Mouse (Mus musculus): ENCODE results near the gene Ggps1. TPM values are rescaled to one million over a fixed set of nuclear protein-coding genes. Genes with fewer than 3 reads are reported as not detected.
"Not testable (repeated sequence)": the region's sequence is repeated elsewhere in the genome, so short reads cannot be mapped to it uniquely, and the experiment has no call there.

The Ggps1 gene
- polyA plus RNA-seq, 1 experiment from 2014 or later = 97.1 TPM

GRCm38 (mm10) chr13:14044521-14044920 is 18.8 kb downstream of the Ggps1 start:
- Histone ChIP-seq H3K9ac (replicated peaks; ENCODE audit: low read length) (no peak overlapping the region), H3K4me1 (ENCODE audit: control insufficient read depth, insufficient read depth, low read length) (peaks cover 4% of the 10 kb centered on the region), H3K27ac (replicated peaks; ENCODE audit: low read depth, low read length) (no peak overlapping the region), H3K27me3 (ENCODE audit: control insufficient read depth, insufficient read depth, low read length) (no peaks in the 10 kb centered on the region), H3K4me2 (ENCODE audit: low read length) (no peak overlapping the region), H3K4me3 (replicated peaks; ENCODE audit: low read depth, low read length) (no peak overlapping the region), H3K9me3 (ENCODE audit: control insufficient read depth, low read length) (no peaks in the 10 kb centered on the region), H3K36me3 (ENCODE audit: control insufficient read depth, insufficient read depth, low read length) (peaks cover 20% of the 10 kb centered on the region)
- WGBS = 77% methylated on average over 2 of the region's 2 CpGs
- ATAC-seq (ENCODE audit: low FRiP score, low TSS enrichment) (no peak), DNase-seq (no peak)

DNA sequence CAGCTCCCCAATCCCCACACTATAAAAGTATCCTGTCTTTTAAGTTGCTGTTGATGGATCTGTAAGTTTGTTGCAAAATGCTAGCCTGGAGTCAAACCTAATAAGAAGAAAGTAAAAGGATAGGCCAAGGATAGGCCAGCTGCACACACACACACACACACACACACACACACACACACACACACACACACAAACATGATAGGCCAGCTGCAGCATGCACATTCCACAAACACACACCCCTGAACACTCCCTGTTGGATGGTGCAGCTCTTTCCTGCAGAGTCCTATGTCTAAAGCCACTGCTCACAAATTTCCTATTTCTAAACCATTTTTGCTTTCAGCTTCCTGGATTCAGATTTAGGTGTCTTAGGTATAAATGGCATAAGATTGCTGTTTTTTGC is 19.4 kb downstream of the Ggps1 start:
- Histone ChIP-seq H3K4me3 (replicated peaks; ENCODE audit: low read depth, low read length) (no peak overlapping the region), H3K9me3 (ENCODE audit: control insufficient read depth, low read length) (no peaks in the 10 kb centered on the region), H3K36me3 (ENCODE audit: control insufficient read depth, insufficient read depth, low read length) (peaks cover 14% of the 10 kb centered on the region), H3K27me3 (ENCODE audit: control insufficient read depth, insufficient read depth, low read length) (no peaks in the 10 kb centered on the region), H3K27ac (replicated peaks; ENCODE audit: low read depth, low read length) (no peak overlapping the region), H3K4me1 (ENCODE audit: control insufficient read depth, insufficient read depth, low read length) (peaks cover 4% of the 10 kb centered on the region), H3K9ac (replicated peaks; ENCODE audit: low read length) (no peak overlapping the region), H3K4me2 (ENCODE audit: low read length) (no peak overlapping the region)
- DNase-seq (no peak), ATAC-seq (ENCODE audit: low FRiP score, low TSS enrichment) (no peak)

DNA sequence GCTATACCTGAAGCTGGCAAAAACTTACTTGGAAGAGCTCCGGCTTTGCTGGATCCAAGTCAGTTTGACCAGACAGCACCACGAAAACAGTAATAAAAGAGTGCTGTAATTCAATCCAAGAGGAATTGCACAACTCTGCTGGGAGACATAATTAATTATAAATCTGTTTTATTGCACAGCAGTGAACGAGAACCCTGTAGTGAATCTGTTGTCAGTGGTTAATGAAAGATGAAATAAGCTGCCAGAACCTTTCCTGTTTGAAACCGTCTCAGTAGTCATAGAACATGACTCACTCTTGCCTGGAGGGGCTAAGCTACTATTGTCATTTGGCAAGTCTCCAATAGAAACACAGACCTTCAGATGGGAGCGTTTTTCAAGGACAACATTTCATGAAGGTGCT is 23.1 kb downstream of the Ggps1 start:
- 64% methylated on average over 5 of the region's 5 CpGs for WGBS
- no peaks in the 10 kb centered on the region for H3K36me3 ChIP-seq (ENCODE audit: control insufficient read depth, insufficient read depth, low read length)
- H3K4me2 ChIP-seq (ENCODE audit: low read length) = peak overlapping the region; percentile 85
- ATAC-seq (ENCODE audit: low FRiP score, low TSS enrichment) = no peak
- peak overlapping the region; percentile 71 for H3K9ac ChIP-seq (replicated peaks; ENCODE audit: low read length)
- H3K27me3 ChIP-seq (ENCODE audit: control insufficient read depth, insufficient read depth, low read length) = no peaks in the 10 kb centered on the region
- peak; percentile 9 for DNase-seq
- H3K4me3 ChIP-seq (replicated peaks; ENCODE audit: low read depth, low read length) = peak overlapping the region; percentile 61
- H3K27ac ChIP-seq (replicated peaks; ENCODE audit: low read depth, low read length) = peak overlapping the region; percentile 96; the same call in 1 of the 2 replicates
- peaks cover 9% of the 10 kb centered on the region for H3K4me1 ChIP-seq (ENCODE audit: control insufficient read depth, insufficient read depth, low read length)
- no peaks in the 10 kb centered on the region for H3K9me3 ChIP-seq (ENCODE audit: control insufficient read depth, low read length)

DNA sequence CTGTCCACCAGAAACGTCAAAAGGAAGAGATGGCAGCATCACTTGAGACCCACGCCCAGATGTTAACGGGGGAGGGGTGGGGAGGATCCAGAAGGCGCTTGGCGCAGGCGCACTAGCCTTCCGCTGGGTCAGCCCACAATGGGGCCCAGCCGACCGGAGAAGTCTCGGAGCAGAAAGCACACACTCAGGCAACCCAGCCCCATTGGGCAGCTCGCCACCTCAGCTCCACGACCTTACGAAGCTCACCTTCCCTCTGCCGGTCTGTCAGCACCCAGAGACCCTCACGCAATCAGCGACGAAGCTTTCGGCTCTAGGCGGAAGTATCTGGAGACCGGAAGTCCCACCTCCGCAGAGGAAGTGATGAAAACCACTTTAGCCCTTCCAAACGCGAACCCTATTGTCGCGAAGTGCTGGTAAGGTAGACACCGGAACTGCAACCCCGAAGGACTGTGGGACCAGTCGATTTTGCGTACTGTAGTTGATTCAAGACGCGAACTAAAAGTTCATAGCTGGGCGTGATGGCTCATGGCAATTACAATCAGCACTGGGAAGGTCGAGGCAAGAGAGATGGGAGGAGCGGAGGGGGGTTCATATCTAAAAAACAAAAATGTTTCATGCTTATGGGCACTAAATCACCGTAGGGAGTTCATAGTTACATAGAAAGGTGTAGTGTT is 23.9 kb downstream of the Ggps1 start, which contains the start of gene Tbce:
Gene Tbce, minus strand, starts transcription at position 347 of the 674 bp plus-strand sequence.
- DNase-seq (peak; percentile 97), ATAC-seq (ENCODE audit: low FRiP score, low TSS enrichment) (peak; percentile 97)
- no peaks in the 10 kb centered on the region for H3K9me3 ChIP-seq (ENCODE audit: control insufficient read depth, low read length)
- no peaks in the 10 kb centered on the region for H3K27me3 ChIP-seq (ENCODE audit: control insufficient read depth, insufficient read depth, low read length)
- H3K9ac ChIP-seq (replicated peaks; ENCODE audit: low read length) = peak within 1 kb of the TSS; percentile 71
- peaks cover 9% of the 10 kb centered on the region for H3K4me1 ChIP-seq (ENCODE audit: control insufficient read depth, insufficient read depth, low read length)
- peak within 1 kb of the TSS; percentile 85 for H3K4me2 ChIP-seq (ENCODE audit: low read length)
- H3K27ac ChIP-seq (replicated peaks; ENCODE audit: low read depth, low read length) = peak within 1 kb of the TSS; percentile 96
- H3K36me3 ChIP-seq (ENCODE audit: control insufficient read depth, insufficient read depth, low read length) = no peaks in the 10 kb centered on the region
- peak within 1 kb of the TSS; percentile 61 for H3K4me3 ChIP-seq (replicated peaks; ENCODE audit: low read depth, low read length)
- under 1% methylated on average over 35 of the region's 35 CpGs for WGBS

GRCm38 (mm10) chr13:14038911-14039291 is 24.4 kb downstream of the Ggps1 start:
- peak; percentile 60 for ATAC-seq (ENCODE audit: low FRiP score, low TSS enrichment)
- peak overlapping the region; percentile 96 for H3K27ac ChIP-seq (replicated peaks; ENCODE audit: low read depth, low read length)
- peak overlapping the region; percentile 71 for H3K9ac ChIP-seq (replicated peaks; ENCODE audit: low read length)
- peaks cover 9% of the 10 kb centered on the region for H3K4me1 ChIP-seq (ENCODE audit: control insufficient read depth, insufficient read depth, low read length)
- peak; percentile 29 for DNase-seq
- H3K4me3 ChIP-seq (replicated peaks; ENCODE audit: low read depth, low read length) = peak overlapping the region; percentile 61
- H3K4me2 ChIP-seq (ENCODE audit: low read length) = peak overlapping the region; percentile 85
- no peaks in the 10 kb centered on the region for H3K27me3 ChIP-seq (ENCODE audit: control insufficient read depth, insufficient read depth, low read length)
- H3K9me3 ChIP-seq (ENCODE audit: control insufficient read depth, low read length) = no peaks in the 10 kb centered on the region
- 0 out of 2 replicates have a peak, but pooled peaks cover 2% of the 10 kb centered on the region for H3K36me3 ChIP-seq (ENCODE audit: control insufficient read depth, insufficient read depth, low read length)
- WGBS = 1% methylated on average over 8 of the region's 8 CpGs

DNA sequence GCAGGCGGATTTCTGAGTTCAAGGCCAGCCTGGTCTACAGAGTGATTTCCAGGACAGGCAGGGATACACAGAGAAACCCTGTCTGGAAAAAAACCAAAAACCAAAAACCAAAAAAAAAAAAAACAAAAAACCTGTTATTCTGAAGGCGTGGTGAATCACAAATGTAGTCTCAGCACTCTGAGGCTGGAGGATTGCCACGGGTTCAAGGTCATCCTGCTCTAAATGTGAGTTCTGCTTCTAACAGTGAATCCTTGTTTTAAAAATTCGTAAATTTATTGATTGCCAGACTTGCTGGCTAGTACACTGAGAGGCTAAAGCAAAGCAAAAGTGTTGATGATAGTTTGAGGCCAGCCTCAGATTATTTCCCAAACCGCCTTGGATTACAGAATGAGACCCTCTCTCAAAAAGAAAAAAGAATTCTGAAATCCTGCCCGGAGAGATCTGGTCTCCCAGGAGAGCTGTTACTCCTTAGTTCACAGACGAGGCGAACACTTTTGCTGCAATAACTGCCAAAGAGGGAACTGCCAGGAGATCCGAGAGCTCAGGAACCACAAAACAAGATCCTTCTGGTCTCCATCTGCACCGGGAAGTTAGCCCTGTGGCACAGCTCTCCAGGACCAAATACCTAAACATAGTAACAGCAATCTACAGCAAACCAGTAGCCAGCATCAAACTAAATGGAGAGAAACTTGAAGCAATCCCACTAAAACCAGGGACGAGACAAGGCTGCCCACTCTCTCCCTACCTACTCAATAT is 27.2 kb downstream of the Ggps1 start:
- no peak for DNase-seq
- Histone ChIP-seq H3K27ac (replicated peaks; ENCODE audit: low read depth, low read length) (no peak overlapping the region), H3K4me3 (replicated peaks; ENCODE audit: low read depth, low read length) (no peak overlapping the region), H3K9me3 (ENCODE audit: control insufficient read depth, low read length) (no peaks in the 10 kb centered on the region), H3K4me1 (ENCODE audit: control insufficient read depth, insufficient read depth, low read length) (peaks cover 9% of the 10 kb centered on the region), H3K27me3 (ENCODE audit: control insufficient read depth, insufficient read depth, low read length) (no peaks in the 10 kb centered on the region), H3K9ac (replicated peaks; ENCODE audit: low read length) (no peak overlapping the region), H3K4me2 (ENCODE audit: low read length) (no peak overlapping the region), H3K36me3 (ENCODE audit: control insufficient read depth, insufficient read depth, low read length) (0 out of 2 replicates have a peak, but pooled peaks cover 2% of the 10 kb centered on the region)
- ATAC-seq (ENCODE audit: low FRiP score, low TSS enrichment) = no peak
- WGBS = 96% methylated on average over 11 of the region's 11 CpGs

DNA sequence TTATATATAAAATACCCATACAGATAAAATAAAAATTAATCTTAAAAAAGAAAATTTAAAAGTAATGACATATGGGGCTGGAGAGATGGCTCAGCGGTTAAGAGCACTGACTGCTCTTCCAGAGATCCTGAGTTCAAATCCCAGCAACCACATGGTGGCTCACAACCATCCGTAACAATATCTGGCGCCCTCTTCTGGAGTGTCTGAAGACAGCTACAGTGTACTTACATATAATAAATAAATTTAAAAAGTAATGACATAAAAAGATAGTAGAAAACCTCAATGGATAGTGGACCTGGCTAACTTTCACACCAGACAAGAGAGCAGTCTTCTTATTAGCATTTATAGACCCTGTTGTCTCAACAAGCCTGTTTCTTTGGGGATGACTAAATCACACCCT is 27.9 kb downstream of the Ggps1 start:
- not testable (repeated sequence) for H3K27me3 ChIP-seq (ENCODE audit: control insufficient read depth, insufficient read depth, low read length); ATAC-seq (ENCODE audit: low FRiP score, low TSS enrichment)
- 93% methylated on average over 3 of the region's 3 CpGs for WGBS

DNA sequence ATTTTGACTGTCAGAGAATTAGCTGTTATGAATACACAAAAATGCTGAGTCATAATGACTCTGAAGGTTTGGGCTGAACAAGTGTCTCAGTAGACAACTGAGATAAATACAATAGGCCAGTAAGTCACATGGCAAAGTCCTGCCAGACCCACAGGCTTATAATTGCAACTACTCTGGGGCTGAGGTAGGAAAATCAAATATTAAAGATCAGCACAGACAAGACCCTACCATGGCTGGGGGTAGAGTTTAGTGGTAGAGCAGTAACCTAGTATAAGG is 29.3 kb downstream of the Ggps1 start:
- peak; percentile 5 for DNase-seq
- H3K4me2 ChIP-seq (ENCODE audit: low read length) = no peak overlapping the region
- no peaks in the 10 kb centered on the region for H3K9me3 ChIP-seq (ENCODE audit: control insufficient read depth, low read length)
- no peaks in the 10 kb centered on the region for H3K27me3 ChIP-seq (ENCODE audit: control insufficient read depth, insufficient read depth, low read length)
- H3K36me3 ChIP-seq (ENCODE audit: control insufficient read depth, insufficient read depth, low read length) = peaks cover 7% of the 10 kb centered on the region
- no peak overlapping the region for H3K4me3 ChIP-seq (replicated peaks; ENCODE audit: low read depth, low read length)
- H3K27ac ChIP-seq (replicated peaks; ENCODE audit: low read depth, low read length) = no peak overlapping the region
- ATAC-seq (ENCODE audit: low FRiP score, low TSS enrichment) = no peak
- no peak overlapping the region for H3K9ac ChIP-seq (replicated peaks; ENCODE audit: low read length)
- peaks cover 5% of the 10 kb centered on the region; the same call in 1 of the 2 replicates for H3K4me1 ChIP-seq (ENCODE audit: control insufficient read depth, insufficient read depth, low read length)

More for the DNA sequence above, 27.9 kb downstream of the Ggps1 start:
- not testable (repeated sequence) for H3K9me3 ChIP-seq (ENCODE audit: control insufficient read depth, low read length); H3K4me2 ChIP-seq (ENCODE audit: low read length); H3K27ac ChIP-seq (replicated peaks; ENCODE audit: low read depth, low read length); H3K9ac ChIP-seq (replicated peaks; ENCODE audit: low read length); H3K4me3 ChIP-seq (replicated peaks; ENCODE audit: low read depth, low read length); H3K4me1 ChIP-seq (ENCODE audit: control insufficient read depth, insufficient read depth, low read length); DNase-seq; H3K36me3 ChIP-seq (ENCODE audit: control insufficient read depth, insufficient read depth, low read length)
